Mouse (Mus musculus) embryo, embryonic 10 days (tissue): ENCODE results near the gene Gh.

Experiments used
- DNase-seq: peaks from one replicate; pipeline ENCODE4 v3.0.0-alpha.2; 2015; ENCODE audit warnings: low spot score

Gh gene

DNA sequence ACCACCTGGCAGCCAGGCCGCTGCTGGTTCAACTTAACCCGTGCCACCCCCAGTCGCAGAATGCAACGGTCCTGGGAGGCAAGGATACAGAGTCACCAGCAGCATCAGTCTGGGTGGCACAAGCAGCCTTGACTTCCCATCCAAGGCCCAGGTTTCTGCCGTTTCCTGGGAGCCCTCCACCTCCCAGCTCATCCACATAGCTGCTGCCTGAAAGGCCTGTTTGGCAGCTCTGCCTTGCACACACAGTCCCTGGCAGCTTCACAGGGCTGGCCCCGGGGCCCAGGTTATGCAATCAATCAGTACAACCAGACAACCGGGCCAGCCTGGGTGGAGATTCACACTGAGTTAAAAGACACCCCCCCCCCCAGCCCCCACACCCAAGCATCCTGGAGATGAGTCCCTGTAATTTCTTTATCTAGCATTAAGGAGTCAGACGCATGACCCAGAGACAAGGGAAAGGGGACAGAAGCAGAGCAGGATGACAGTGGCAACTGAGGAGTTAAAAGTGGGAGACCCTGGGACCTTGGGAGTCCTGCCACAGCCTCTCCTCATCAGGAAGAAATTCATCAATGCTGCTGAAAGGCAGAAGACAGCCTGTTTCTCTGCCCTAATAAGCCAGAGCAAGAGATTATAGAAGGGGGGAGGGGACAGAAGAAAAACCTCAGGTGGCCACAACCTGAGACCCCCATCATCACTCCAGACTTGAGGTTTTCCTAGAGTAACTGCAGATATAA, 33.2 kb downstream of the Gh start:
- peak; percentile 48 for DNase-seq

DNA sequence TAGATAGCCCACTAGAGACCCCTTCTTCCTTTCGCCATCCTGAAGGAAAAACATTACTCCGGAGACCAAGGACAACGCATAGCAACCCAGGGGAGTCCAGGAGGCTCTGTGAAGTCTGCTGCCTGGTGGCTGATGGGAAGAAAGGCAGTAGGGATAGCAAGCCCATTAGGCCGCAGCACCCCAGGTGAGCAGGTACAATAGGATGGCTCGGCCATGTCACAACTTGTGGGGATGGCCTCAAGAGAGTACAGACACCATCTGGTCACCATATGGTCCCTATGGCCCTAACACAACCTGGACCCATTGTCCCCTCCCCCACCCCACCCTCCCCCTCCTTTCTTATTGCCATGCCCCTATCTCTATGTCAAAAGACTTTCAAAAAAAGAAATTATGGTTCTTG, 33.8 kb downstream of the Gh start:
- peak; percentile 33 for DNase-seq

GRCm38 (mm10) chr11:106267311-106267852, 34.3 kb downstream of the Gh start:
- DNase-seq: no peak

GRCm38 (mm10) chr11:106266431-106266830, 35.2 kb downstream of the Gh start:
- DNase-seq: no peak

- DNase-seq: no peak
Observed at GRCm38 (mm10) chr11:106265570-106265969, 36.1 kb downstream of the Gh start.

DNA sequence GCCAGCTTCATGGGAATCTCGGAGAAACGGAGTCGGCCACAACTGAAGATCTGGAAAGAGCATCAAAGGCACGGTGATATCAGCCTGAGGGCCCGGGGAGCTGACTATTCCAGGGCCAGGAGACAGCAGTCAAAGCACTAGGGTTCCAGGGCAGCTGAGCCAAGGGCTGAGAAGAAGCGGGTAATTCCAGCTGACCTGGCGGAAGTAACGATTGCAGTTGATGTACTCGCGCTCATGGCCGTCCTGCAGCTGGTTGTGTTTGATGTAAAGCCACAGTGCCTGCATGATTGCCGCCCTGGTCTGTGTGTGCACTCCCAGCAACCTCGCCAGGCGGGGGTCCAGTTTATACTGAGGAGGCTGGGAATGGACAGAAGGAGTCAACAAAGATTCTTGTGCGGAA, 36.7 kb downstream of the Gh start:
- no peak for DNase-seq

DNA sequence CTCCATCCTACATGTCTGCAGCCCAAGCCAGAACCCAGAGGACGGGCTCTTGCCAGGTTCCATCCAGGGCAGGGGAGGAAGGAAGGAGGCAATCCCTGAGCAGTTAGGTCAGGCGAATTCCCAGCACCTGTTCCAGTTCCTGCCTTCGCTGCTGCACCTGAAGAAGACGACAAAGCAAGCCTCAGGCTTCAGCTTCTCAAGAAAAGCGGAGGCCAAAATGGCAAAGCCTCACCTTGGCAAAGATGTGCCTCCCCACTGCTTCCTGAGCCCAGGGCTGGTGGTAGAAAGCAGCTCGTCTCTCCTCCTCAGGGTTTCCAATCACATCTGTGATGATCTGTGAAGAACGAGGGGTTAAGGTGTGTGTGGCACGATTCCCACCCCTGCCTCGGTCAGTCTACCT, 37.7 kb downstream of the Gh start:
- DNase-seq: no peak

GRCm38 (mm10) chr11:106260826-106261450, 40.7 kb downstream of the Gh start:
- no peak for DNase-seq

DNA sequence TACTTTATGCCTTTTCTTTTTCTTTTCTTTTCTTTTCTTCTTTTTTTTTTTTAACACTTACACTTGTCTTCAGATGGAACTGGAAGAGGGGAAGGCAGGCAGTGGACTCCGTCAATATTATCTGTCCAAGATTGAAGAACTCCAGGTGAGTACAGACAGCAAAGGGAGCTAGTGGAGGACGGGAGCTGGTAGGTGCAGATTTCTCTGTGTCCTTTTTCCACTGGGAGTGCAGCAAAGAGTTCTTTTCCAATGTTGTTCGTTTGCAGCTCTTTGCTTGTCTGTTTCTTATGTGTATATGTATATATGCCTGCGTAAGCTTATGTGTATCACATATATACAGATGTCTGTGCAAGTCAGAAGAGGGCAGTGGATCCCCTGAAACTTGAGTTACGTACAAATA, 44.9 kb downstream of the Gh start:
- no peak for DNase-seq

DNA sequence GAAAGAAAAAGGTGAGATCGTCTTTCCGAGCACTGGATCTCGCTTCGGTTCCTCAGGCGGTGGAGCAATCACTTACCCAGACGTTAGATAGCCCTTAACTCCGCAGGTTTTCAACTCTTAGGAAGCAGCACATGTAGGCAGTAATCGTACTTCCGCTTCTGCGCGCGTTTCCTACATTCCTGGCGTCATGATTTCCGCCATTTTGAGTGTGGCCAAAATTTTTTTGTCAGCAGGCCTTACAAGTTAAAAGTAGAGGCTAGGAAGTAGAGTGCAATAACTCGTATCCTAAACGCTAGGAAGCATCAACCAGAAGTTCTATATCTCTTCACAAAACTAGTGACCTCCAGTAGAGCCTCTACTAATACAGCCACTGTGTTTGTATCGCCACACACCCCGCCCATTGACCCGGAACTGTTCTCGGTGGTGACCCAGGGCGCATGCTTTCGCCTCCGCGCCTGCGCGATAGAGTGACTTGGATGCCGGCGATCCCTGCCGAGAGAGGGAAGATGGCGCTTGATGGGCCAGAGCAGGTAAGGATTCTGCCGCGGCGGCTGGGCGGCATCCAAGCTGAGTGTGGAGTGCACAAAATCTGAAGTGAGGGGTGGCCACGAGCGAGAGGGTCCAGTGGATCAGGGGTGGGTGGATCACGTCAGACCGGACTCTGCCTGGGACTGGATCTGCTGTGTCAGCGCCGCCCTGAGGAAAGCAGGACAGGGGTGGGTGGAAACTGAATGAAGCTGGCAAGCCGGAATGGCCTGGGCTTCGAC, 45.8 kb downstream of the Gh start, which contains the start of the genes Ftsj3 and Psmc5:
TSS of gene Ftsj3 (minus strand) at position 395 of the 767 bp plus-strand sequence.
TSS of gene Psmc5 (plus strand) at position 470 of the 767 bp plus-strand sequence.
- peak; percentile 99 for DNase-seq

GRCm38 (mm10) chr11:106255174-106255573, 46.5 kb downstream of the Gh start:
- DNase-seq: peak; percentile 12

DNA sequence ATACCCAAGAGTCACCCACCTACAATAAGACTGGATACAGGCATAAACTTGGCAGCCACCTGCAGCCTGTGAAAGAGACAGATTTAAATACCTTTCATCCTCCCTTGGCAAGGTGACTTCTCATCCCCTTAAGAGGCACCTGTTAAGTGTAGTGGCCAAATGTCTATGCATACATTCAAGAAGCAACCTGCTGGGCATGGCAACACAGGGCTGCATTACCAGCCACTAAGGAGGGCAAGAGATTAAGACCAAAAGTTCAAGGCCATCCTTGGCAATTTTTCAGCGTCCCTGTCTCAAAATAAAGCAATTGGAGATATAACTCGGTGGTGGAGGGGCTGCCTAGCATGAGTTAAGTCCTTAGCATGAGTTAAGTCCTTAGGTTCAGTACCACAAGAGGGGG, 46.9 kb downstream of the Gh start:
- no peak for DNase-seq
